Mouse (Mus musculus): ENCODE data around the gene Marveld3. TPM values are rescaled to one million over a fixed set of nuclear protein-coding genes. Genes with fewer than 3 reads are reported as not detected.

The Marveld3 gene
- total and polyA plus RNA-seq, 2 experiments from 2014 or later, result 0.42 to 1.3 TPM

DNA sequence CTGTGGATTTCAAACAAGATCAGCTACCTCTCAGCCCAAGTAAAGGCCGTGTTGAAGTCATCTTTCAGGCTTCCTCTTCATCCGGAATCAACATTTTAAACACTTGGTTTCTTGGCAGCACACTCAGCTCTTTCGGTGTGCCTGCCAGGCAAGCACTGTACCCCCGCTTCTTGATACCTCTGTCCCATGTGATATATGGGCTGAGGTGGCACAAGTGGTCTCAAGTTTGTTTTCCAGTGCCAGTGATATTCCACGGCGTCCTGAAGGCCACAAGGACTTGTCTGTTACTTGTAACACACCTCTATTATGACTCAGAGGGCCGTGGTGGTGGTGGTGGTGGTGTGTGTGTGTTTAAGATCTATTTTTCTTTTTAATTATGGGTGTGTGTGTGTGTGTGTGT lies 16.3 kb downstream of the Marveld3 start:
- DNase-seq (ENCODE audit: low spot score), result no peak
- TF ChIP-seq CTCF (IDR thresholded peaks at IDR 0.05; ENCODE audit: low read depth), result no peak
- Histone ChIP-seq H3K9me3 (ENCODE audit: low read length) (no peaks in the 10 kb centered on the region), H3K27me3 (ENCODE audit: insufficient read depth, low read length) (no peaks in the 10 kb centered on the region), H3K9ac (replicated peaks; ENCODE audit: low read length) (no peak overlapping the region), H3K4me3 (ENCODE audit: low read length) (no peak overlapping the region), H3K27ac (no peak overlapping the region), H3K36me3 (ENCODE audit: insufficient read depth, low read length) (peaks cover 7% of the 10 kb centered on the region; the same call in 1 of the 2 replicates), H3K4me2 (ENCODE audit: low read depth, low read length) (no peak overlapping the region), H3K4me1 (ENCODE audit: insufficient read depth, low read length) (peaks cover 9% of the 10 kb centered on the region; the same call in 1 of the 2 replicates)
- 71% methylated on average over 7 of the region's 7 CpGs for WGBS
- no peak for ATAC-seq

DNA sequence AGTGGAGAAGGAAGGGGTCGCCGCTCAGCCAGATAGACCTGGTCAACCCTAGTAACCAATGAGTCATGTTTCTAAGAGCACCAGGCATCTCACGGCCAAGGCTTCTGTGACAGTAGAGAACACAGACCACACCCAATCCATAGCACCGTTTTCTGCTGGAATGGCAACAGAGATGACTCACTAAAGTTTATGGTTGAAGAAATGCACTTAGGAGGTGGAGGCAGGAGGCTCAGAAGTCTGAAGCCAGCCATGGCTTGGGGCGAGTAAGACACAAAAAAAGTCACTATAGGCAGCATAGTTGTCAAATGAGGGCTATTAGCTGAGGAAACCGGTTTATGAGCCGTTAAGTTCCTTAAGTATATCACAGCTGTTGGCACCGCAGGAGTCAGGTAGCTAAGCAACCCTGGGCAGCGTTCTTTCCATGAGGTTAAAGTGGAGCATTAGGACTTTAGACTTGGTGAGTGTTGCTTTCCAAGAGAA lies 16.8 kb downstream of the Marveld3 start:
- peaks cover 9% of the 10 kb centered on the region; the same call in 1 of the 2 replicates for H3K4me1 ChIP-seq (ENCODE audit: insufficient read depth, low read length)
- TF ChIP-seq CTCF (IDR thresholded peaks at IDR 0.05; ENCODE audit: low read depth), result no peak
- no peak overlapping the region for H3K4me3 ChIP-seq (ENCODE audit: low read length)
- H3K27me3 ChIP-seq (ENCODE audit: insufficient read depth, low read length), result no peaks in the 10 kb centered on the region
- no peak overlapping the region for H3K9ac ChIP-seq (replicated peaks; ENCODE audit: low read length)
- H3K36me3 ChIP-seq (ENCODE audit: insufficient read depth, low read length), result peaks cover 11% of the 10 kb centered on the region; the same call in 1 of the 2 replicates
- WGBS, result 44% methylated on average over 9 of the region's 9 CpGs
- no peak overlapping the region for H3K4me2 ChIP-seq (ENCODE audit: low read depth, low read length)
- ATAC-seq (no peak), DNase-seq (ENCODE audit: low spot score) (no peak)
- H3K27ac ChIP-seq, result no peak overlapping the region
- H3K9me3 ChIP-seq (ENCODE audit: low read length), result no peaks in the 10 kb centered on the region

DNA sequence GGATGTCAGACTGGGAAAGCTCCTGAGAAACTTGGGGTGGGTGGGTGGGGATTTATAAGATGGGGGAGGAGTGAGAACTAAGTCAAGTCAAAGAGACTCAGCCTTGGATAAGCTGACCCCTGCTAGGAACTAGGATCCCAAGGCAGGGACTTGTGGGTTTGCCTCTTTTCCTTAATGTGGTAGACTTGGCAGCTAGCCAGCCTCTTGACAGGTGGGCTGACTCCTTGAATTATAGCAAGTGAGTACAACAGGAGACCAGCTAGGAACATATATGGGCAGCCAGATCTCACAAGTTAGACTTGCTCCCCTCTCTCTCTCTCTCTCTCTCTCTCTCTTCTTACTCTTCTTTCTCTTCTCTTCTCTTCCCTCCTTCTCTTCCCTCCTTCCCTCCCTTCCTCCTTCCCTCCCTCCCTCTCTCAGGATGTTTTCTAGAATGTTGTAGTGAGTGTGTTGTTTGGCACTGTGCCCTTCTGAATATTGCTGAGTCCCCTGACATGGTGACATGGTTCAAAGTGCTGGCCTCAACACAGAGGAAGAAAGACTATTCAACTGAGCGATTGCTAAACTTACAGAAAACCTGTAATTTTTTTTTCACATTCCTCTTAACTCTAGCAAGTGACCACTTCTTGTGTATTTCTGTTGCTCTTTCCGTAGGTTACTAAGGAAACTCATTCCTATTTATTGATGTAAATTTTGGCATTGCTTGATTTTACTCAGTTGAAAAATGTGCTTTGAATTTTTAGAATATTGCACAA lies 20.2 kb downstream of the Marveld3 start:
- H3K27ac ChIP-seq, result no peak overlapping the region
- no peak overlapping the region for H3K9ac ChIP-seq (replicated peaks; ENCODE audit: low read length)
- no peak for TF ChIP-seq CTCF (IDR thresholded peaks at IDR 0.05; ENCODE audit: low read depth)
- no peak for ATAC-seq
- no peak overlapping the region for H3K4me2 ChIP-seq (ENCODE audit: low read depth, low read length)
- DNase-seq (ENCODE audit: low spot score), result no peak
- H3K9me3 ChIP-seq (ENCODE audit: low read length), result no peaks in the 10 kb centered on the region
- peaks cover 19% of the 10 kb centered on the region for H3K36me3 ChIP-seq (ENCODE audit: insufficient read depth, low read length)
- no peak overlapping the region for H3K4me3 ChIP-seq (ENCODE audit: low read length)
- H3K27me3 ChIP-seq (ENCODE audit: insufficient read depth, low read length), result no peaks in the 10 kb centered on the region
- 75% methylated on average over 2 of the region's 2 CpGs for WGBS
- H3K4me1 ChIP-seq (ENCODE audit: insufficient read depth, low read length), result no peaks in the 10 kb centered on the region

DNA sequence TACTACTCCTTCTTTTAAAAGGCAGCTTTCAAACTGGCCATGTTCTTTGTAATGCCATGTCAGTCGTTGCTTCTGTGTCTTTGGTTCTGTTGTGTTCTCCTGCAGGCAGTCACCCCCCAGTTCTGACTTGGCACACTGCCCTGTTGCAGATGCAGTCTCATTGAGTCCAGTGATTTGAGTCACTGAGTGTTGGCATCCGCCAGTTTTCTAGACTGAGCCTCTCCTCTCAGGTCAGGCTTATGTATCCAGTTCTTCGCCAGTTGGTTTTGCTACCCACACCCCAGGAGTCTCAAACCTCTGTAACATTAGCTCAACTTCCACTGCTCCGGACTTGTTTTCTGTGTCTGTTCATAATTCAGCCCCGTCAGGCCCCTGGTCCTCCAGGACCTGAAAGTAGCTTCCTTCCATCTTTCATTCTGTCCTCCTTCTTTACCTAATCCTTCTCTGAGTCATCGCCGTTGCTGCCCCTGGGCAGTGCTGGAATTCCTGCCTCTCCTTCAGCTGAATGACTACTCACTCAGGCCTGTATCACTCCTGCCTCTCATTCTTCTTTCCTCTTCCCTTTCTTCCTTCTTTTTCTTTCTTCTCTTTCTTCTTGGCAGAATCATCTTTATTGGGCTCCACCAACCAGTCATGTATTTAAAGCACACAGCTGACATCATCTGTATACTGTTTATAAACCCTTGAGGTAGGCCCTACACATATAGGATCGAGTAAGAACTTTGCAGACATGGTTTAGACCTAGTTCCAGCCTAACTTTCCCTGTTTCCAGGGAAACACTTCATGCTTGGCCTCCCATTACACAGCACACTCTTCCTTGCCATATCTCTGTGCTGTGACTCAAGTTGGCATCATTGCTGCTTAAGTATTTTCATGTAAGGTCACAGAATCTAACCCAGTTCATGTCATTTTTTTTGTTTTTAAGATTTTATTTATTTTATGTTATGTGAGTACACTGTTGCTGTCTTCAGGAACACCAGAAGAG lies 41.3 kb downstream of the Marveld3 start:
- H3K9me3 ChIP-seq (ENCODE audit: low read length), result no peaks in the 10 kb centered on the region
- H3K4me2 ChIP-seq (ENCODE audit: low read depth, low read length), result no peak overlapping the region
- no peak overlapping the region for H3K4me3 ChIP-seq (ENCODE audit: low read length)
- peaks cover 25% of the 10 kb centered on the region; the same call in 1 of the 2 replicates for H3K36me3 ChIP-seq (ENCODE audit: insufficient read depth, low read length)
- peak overlapping the region; percentile 11; the same call in 1 of the 2 replicates for H3K27ac ChIP-seq
- no peaks in the 10 kb centered on the region for H3K27me3 ChIP-seq (ENCODE audit: insufficient read depth, low read length)
- no peaks in the 10 kb centered on the region for H3K4me1 ChIP-seq (ENCODE audit: insufficient read depth, low read length)
- DNase-seq (ENCODE audit: low spot score) (peak; percentile 59), ATAC-seq (no peak)
- no peak for TF ChIP-seq CTCF (IDR thresholded peaks at IDR 0.05; ENCODE audit: low read depth)
- H3K9ac ChIP-seq (replicated peaks; ENCODE audit: low read length), result no peak overlapping the region
- WGBS, result 64% methylated on average over 8 of the region's 8 CpGs

DNA sequence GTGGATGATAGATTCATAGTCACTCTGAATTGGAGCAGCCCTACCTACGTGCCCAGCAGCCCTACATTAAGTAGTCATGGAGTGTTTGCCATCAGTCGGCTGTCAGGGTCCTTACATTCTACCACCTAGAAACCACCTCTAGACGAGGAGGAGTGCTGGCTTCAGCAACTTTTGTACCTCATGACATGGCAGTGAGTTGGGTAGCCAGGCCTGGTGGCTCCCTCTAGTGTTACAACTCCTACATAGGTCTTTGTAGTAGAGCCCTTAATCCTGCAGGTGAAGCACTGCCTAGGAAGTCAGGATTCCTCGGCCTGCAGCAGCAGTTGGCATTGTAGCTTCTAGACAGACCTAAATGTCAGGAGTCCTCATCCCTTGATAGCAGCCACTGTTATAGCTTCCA lies 44.7 kb downstream of the Marveld3 start:
- Histone ChIP-seq H3K4me1 (ENCODE audit: insufficient read depth, low read length) (no peaks in the 10 kb centered on the region), H3K27ac (no peak overlapping the region), H3K9me3 (ENCODE audit: low read length) (no peaks in the 10 kb centered on the region), H3K4me3 (ENCODE audit: low read length) (no peak overlapping the region), H3K36me3 (ENCODE audit: insufficient read depth, low read length) (peaks cover 28% of the 10 kb centered on the region), H3K27me3 (ENCODE audit: insufficient read depth, low read length) (no peaks in the 10 kb centered on the region), H3K9ac (replicated peaks; ENCODE audit: low read length) (no peak overlapping the region), H3K4me2 (ENCODE audit: low read depth, low read length) (no peak overlapping the region)
- DNase-seq (ENCODE audit: low spot score) (peak; percentile 66), ATAC-seq (peak; percentile 66)
- peak; percentile 79 for TF ChIP-seq CTCF (IDR thresholded peaks at IDR 0.05; ENCODE audit: low read depth)
- WGBS, result 51% methylated on average over 4 of the region's 4 CpGs

DNA sequence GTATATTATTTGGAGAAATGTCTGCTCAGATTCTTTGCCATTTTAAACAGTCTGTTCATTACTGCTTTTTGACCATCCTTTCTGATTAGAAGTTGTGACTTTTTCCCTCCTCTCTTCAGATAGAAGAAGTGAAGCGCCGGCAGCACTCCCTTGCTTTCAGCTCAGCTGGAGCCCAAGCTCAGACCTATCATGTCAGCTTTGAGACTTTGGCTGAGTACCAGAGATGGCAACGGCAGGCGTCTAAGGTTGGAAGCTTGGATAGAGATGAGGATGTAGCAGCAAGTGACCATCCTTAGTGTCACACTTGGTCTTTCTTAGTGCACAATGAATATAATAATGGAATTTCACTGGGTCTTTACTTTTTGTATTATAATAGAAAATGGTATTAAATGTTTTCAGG lies 54.6 kb downstream of the Marveld3 start:
- no peak for TF ChIP-seq CTCF (IDR thresholded peaks at IDR 0.05; ENCODE audit: low read depth)
- Histone ChIP-seq H3K9me3 (ENCODE audit: low read length) (no peaks in the 10 kb centered on the region), H3K4me1 (ENCODE audit: insufficient read depth, low read length) (no peaks in the 10 kb centered on the region), H3K27ac (no peak overlapping the region), H3K36me3 (ENCODE audit: insufficient read depth, low read length) (peaks cover 25% of the 10 kb centered on the region), H3K27me3 (ENCODE audit: insufficient read depth, low read length) (no peaks in the 10 kb centered on the region), H3K9ac (replicated peaks; ENCODE audit: low read length) (no peak overlapping the region), H3K4me2 (ENCODE audit: low read depth, low read length) (no peak overlapping the region), H3K4me3 (ENCODE audit: low read length) (no peak overlapping the region)
- DNase-seq (ENCODE audit: low spot score) (no peak), ATAC-seq (no peak)
- WGBS, result 81% methylated on average over 4 of the region's 4 CpGs
